Mouse (Mus musculus) small intestine, adult 2 months (tissue): ENCODE results near the gene Aoc2.

ENCODE experiments used
- CTCF ChIP-seq: fragments of 200-500 bp; IDR thresholded peaks from 2 replicates; pipeline ENCODE4 v1.5.1; 2012; ENCODE audit warnings: low read depth, mild to moderate bottlenecking, control low read depth, inconsistent platforms, low read length, moderate library complexity, mixed read lengths; ENCODE audit not compliant: insufficient replicate concordance, insufficient read length; ENCODE audit errors: extremely low read depth
- POLR2A ChIP-seq: fragments of 200-500 bp; IDR thresholded peaks from 2 replicates; pipeline ENCODE4 v1.6.1; 2012; ENCODE audit warnings: low read depth, mild to moderate bottlenecking, control low read depth, inconsistent platforms, low read length, moderate library complexity

GRCm38 (mm10) chr11:101326147-101326546, 1.3 kb downstream of the Aoc2 start:
- no peak for TF ChIP-seq CTCF
- no peak for TF ChIP-seq POLR2A
